Mouse (Mus musculus): Measurements from ENCODE around the gene Rftn1.

Rftn1 gene

DNA sequence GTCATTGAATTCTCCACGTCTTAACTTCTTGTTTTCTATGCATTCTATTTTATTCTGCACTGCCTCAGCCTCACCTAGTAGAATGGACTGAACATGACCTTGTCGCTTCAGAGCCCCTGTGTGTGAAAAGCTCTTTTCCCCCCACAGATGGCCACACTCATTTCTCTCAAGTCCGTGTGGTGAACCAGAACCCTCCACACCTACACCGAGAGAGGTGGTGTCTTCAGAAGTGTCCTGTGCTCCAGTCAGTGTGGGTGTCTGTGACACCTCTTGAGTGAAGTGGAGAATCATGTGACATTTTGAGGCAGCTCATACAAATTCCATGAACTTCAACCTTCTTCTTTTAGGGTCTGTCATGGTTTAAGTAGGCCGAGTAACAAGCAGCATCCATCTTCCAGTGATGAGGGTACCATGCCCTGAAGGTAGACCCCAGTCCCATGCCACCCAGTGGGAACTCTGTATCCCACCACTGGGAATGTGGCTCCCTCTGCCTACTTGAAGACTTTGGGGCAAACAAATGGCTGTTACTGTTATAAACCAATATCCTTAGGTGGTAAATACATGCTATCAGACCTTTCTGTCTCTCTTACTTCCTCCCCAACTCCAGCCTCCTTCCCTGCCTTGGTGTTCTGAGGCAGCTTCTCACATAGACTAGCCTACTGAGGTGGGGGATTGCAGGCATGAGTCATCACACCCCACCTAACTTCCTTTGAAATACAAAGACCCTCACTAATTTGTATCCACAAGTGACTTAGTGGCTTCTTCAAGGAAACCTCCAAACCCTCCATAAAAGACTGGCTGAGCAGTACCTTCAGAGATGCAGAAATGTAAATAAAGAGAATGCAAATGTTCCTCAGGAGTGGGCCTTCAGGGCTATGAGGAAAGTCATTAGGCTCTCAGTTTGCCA is 122.4 kb downstream of the Rftn1 start:
- intact Hi-C loops (cut with DNase I) = no loop called here

DNA sequence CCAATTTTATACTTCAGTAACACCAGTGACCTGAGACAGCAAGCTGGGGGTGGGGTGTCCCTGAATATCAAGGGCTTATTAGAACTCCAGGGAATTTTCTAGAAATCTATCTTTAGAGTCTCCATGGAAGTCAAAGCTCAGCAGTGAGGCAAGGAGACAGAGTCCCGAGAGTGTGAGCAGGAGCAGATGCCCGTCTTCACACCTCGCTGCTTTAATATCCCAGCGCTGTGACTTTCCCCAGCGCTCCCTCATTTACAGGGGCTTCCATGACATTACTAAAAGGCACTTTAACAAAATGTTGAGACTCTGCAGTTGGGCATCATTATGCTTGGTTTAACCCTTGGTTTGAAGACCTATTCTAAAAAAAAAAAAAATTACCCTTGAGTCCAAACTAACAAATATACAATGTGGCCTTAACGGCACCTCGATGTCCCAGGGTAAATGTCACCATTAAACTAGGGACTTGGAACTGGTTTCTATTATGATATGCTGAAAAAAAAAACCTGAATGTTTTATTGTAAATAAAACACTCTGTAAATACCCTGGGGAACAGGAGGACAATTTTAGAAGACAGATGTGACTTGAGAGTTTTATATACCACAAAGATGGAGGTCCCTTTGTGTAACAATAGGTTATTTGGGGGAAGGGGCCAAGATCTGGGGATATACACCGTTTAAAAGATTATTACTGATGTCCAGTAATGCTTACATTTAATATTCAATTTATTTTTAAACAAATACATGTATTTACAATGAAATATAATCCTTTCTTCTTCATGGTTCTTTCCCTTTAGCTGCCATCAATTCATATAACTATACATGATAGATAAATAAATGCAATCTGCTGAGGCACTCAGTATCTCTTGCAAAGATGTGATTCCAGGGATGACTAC is 123.4 kb downstream of the Rftn1 start:
- intact Hi-C loops (cut with DNase I) = no loop called here

DNA sequence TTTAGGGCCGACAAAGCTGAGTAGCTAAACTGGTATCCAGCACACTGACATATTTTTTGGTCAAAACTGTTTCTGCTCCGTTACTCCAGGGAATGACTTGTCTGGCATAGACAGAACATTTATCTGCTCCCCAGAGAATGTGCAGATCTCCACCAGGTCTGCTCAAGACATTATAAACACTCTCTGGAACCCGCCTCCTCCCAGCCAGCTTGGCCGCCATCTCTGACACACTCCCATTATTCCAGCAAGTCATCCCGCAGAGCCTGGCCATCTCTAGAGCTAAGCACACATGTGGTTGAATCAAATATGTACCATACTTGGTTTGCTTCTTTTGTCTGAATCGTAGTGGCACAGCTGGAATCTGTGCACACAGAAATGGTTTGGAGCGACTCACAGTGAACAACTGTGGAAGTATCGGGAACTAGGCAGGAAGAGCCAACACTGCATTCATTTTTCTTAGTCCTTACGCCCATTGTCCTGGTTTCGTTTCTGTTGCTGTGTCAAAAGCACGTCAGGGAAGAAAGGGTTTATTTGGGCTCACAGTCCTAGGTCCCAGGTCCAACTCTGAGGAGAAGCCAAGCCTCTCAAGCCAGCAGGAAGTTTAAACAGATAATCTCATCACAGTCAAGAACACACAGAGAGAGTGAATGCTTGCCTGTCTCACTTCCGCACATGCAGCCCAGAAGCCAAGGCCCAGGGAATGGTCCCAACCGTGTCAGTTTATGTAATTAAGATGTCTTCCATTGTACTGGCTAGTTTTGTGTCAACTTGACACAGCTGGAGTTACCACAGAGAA is 126.4 kb downstream of the Rftn1 start:
- intact Hi-C loops (cut with DNase I) = no loop called here

DNA sequence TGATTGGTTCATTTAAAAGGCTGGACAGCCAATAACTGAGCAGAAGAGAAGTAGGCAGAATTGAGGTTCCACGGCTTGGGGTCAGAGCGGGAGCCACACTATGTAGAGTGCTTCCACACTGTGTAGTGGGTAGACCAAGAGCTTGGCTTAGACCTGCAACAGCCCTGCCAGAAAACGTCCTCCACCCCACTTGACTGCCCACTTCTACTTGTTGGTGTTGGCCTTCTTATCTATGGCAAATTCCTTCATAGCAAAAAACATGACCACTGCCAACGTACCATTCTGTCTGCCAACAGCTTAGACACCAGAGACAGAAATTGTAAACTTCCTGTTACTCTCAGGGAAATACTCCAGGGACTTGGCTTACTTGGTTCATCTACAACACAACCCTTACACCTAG is 127.8 kb downstream of the Rftn1 start:
- intact Hi-C loops (cut with DNase I) = no loop called here

DNA sequence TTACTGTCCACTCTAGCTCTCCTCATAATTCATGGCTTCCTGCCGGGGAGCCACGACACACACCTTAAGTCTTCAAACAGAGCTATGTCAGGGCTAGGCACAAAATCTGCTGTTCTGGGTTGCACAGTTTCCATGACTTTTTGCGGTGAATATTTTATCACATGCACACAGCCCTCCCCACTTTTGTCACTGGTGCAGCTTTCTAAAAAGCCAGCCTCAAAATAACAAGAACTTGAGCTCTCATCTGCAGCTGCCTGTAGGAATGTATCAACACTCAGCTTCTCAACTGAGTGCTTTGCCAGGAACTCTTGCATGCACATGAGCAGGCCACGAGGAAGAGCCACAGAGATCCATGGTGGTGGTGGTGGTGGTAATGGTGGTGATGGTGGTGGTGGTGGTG is 129.0 kb downstream of the Rftn1 start:
- intact Hi-C loops (cut with DNase I) = no loop called here

DNA sequence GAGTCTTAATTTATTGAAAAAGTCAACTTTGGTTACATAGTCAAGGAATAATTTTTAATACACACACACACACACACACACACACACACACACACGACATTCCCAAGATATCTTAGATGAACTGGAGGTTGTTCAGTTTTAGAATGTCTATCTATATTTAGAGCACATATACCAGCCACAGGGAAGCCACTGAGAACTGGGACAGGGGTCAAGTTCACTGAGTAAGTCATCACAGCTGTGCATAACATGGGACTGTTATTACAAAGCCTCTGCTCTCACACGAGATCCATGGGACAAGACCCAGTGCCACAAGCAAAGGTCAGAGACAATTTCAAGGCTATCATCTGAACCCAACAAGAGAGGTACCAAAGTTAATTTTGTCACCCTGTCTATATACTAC is 130.3 kb downstream of the Rftn1 start:
- intact Hi-C loops (cut with DNase I) = no loop called here

DNA sequence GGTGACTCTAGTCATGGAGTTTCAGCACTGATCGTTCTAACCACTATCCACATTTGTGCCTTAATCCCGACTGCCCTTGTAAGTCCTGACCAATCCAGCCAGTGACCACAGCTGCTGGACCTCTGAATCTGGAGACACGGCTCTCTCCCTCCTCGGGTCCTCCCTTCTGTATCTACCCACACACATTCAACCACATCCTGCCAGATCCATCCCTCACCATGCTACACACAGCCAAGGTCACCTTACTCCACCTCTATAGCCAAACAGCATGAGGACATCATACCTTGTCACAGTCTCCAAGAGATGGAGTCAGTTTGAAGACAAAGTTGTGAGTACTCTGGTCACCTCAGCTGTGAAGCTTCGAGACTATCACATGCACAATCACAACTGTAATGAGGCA is 131.1 kb downstream of the Rftn1 start:
- intact Hi-C loops (cut with DNase I) = no loop called here

DNA sequence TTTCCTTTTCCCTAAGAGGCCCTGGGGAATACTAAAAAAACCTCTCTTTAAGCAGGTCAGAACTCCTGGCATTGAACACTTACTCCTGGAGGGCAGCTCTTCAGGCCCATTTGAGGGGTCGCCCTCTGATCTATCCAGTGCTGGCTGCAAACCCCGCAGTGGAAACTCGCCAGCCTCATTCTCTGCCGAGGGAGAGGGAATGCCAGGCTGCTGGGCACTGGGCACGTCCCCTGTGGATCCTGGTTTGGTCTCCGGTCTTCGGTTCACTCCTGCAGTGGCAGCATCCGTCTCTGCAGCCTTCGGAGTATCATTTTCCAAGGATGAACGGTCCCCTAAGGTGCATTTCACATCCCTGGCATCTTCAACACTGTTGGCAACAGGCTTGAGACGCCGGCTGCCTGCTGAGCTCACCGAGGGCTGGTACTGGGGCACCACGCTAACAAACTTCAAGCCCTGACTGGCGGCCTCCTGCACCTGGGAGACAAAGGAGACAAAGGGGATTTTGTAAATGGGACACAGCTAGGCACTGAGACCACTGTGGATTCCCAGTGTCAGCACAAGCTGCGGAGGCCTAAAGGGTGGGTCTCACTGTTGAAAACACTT is 135.2 kb downstream of the Rftn1 start:
- intact Hi-C loops (cut with DNase I) = no loop called here

DNA sequence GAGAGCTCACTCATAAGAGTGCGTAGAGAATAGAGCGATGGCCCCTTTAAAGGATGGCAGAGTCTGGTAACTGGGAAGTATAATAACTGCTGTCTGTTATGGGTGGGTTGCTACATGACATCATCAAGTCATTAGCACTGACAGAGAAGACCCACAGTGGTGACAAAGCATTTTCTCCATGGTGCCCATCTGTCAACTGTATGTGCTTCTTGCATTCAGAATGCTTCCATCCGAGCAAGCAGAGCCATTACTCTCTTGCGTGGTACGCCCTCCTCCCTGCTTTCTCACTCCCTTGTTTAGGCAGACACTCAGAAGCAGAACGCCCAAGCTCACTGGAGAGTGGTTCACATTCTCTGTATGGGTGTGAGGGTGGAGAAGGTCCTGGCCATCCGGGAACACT is 135.9 kb downstream of the Rftn1 start:
- intact Hi-C loops (cut with DNase I) = no loop called here

DNA sequence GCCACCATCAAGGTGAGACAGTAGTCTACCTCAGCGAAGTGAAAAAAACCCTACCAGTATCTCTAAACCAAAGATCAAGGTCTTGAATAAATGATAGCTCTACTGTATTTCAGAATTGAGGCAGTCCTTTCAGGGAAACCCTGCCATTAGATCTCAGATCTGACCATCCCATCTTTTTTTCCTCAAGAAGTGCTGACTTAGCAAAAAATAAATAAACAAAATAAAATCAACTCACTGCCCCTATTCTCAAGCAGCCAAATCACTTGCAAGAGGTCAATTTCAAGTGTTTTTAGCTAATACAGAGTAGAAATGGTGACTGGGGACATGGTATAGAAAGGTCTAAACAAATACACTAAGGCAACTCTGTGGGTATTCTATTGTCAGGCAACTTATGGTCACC is 136.5 kb downstream of the Rftn1 start:
- intact Hi-C loops (cut with DNase I) = no loop called here

DNA sequence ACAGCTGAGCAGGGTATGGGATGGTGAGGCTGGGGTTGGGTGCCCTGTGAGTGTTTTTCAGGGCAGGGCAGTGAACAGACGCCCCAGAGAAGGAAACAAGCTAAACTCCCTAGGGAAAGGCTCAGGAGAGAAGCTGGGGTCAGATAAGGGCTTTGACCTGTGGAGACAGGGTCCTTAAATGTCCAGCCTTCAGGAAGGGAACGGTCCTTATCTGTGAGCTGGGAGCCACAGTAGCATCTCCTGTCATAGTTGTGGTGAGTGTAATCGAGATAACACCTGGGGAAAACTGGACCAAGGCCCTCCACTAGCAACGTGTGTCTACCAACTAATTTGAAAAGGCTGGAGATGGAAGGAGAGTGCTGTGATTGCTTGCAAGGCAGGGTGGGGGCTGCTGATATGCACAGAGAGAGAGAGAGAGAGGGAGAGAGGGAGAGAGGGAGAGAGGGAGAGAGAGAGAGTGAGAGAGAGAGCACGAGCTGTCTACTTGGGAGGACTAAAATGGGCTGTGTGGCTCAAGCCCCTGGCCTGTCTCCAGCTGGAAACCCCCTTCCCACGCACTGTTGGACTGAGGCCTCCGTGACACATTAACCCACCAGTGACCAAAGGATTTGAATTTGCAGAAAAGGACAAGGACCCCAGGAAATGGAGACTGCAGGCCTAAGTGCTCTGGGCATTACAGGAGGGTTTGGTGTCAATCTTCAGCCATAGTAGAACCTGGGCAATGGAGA is 137.6 kb downstream of the Rftn1 start:
- intact Hi-C loops (cut with DNase I) = no loop called here

DNA sequence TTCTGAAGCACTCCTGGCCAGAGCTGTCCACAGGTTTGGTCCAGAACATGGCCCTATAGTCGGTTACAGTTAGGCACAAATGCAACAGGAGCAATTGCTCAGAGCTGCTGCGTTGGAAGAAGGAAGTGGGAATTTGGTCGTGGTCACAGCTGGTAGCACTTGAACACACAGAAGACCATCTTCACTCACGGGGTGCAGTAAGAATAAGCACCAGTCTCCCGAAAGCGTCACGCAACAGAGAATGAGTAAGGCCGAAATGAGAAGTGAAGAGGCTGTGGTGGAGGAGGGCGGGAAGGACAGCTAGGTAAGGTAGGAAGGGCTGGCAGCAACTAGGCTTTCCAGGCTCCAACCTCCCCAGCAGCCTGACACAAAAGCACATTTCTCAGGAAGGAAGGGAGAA is 140.0 kb downstream of the Rftn1 start:
- intact Hi-C loops (cut with DNase I) = no loop called here

DNA sequence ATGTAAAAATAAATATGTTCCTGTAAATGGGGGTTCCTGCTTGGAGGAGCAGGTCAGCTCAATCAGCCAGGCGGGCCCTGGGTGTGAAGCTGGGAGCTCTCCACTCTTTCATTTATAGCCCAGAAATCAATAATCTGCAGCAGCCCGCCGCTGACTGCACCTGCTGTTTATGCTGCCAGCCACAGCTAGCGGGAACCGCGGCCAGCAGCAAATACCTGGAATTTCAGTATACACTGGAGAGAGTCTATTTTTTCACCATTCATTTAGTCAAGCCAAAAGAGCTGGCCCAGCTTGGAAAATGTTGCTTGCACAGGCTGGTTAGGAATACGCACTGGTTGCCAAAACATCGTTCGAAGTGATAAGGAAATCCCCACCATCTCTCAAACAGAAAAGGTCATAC is 142.3 kb downstream of the Rftn1 start:
- intact Hi-C loops (cut with DNase I) = no loop called here

DNA sequence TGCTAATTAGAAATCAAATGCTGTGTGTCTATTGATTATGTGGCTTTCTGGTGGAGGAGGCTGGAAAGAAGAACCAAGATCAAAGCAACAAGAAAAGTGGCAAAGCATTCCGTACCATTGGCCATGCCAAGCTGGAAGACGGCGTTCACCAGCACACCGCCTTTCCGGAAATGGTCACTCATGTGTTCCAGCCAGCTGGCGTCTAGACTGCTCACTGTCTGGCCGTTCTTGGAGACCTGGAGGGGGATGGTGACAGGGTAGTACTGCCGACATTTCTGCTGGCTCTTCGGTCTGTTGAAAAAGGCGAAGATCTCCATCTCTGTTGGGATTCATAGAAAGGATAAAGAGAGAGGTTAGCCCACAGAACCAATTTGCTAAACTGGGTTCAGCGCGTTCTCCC is 143.3 kb downstream of the Rftn1 start:
- intact Hi-C loops (cut with DNase I) = no loop called here

DNA sequence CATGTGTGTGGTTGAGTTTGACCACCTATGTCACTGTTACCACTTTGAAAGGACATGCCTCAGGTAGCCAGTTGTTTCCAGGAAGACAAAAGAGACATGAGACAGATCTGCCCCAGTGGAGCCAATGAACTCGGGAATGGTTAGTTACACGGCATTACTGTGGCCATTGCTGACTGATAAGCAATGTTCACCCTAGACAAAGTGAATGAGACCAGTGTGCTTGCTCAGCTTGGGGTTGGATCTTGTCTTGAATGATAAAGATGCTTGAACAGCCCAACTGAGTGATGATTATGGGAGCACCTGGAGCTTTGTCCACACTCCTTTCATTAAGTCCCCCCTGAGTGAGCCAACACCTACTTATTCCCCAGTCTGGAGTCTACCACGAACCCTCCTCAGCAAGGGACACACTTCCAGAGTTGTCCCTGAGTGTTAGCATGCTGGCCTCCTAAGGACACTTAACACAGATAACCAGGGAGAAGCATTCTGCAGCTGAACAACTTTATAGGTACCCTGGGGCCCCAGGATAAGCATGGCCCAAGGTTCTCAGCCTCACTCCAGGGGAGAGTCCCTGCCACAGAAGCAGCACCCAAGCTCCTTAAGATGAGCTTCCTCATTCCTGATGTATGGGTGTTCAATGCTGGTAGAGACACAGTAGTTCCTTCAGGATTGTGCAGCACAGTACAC is 149.6 kb downstream of the Rftn1 start:
- intact Hi-C loops (cut with DNase I) = no loop called here

DNA sequence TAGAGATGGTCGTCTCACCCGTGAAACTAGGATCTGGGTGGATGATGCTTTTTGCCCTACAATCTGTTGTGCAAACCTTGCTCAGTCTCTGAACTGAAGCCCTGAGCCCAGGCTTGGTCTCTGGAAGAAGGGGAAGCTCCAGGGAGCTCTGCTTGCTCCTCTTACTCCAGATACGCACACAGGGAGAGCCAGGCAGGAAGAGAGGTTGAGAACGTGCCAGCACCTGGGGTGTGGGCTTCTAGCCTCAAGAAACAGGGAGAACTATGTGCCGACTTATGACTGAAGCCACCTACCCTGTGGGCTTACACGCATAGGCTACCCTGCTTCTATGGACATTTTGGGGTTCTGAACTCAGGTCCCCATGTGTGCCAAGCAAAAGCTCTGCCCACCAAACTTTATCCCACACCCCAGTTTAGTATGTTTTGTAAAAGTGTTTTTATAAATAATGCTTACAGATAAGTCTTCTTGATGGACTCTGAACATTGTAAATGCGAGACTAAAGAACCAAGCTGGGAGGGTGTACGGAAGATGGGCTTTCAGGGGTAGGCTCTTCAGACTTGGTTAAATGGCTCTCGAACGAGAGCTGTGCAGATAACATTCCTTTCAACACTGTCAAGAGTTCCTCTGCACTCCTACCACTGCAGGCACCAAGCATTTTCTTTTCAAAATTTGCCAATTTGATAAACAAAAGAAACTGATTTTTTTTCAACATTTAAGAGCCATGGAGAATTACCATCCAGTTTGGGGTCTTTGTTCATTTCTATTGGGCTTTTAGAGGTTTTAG is 152.4 kb downstream of the Rftn1 start:
- intact Hi-C loops (cut with DNase I) = no loop called here

DNA sequence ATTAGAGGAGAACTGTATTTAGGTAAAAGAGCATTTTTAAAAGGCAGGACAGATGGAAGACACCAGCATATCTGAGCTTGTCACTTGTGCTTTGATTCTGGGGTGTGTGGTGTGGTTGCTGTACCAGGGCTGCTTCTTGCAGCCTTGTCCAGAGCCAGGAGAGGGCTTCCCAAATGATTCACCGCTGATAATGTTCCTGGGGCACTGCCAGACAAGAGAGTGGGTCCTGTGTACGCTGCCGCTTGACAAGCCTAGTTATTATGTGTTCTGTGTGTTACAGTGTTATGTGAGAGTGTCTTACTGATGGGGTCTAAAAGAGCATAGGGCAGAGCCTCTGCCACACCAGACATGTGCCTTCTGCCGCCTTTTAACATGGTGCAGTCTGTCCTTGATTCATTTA is 153.1 kb downstream of the Rftn1 start:
- intact Hi-C loops (cut with DNase I) = no loop called here

DNA sequence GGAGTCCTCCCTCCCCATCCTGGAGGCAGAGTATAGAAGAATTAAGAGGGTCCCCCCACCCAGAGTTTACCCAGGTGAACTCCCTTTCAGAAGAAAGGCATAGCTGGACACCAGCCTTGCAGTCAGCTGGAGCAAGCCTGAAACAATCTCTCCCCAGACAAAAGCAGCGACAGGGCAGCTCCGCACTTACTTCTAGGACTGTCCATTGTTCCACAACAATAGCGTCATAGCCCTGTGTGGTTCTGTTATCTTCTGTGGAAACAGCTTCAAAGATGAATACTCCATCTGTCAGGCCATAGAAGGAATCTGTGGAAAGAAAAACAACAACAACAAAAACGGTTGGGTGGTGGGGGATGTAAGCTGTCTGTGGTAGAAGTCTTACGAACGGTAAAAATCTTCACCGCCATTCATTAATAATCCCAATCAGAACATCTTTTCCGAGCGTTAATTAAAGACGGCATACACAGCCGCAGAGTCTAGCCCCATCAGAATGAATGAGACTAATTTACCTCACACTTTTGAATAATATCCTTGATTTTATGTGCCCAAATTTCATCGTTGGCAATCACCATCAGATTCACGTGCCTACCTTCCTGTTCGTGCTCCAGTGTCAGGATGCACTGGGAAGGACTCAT is 153.6 kb downstream of the Rftn1 start:
- intact Hi-C loops (cut with DNase I) = no loop called here

DNA sequence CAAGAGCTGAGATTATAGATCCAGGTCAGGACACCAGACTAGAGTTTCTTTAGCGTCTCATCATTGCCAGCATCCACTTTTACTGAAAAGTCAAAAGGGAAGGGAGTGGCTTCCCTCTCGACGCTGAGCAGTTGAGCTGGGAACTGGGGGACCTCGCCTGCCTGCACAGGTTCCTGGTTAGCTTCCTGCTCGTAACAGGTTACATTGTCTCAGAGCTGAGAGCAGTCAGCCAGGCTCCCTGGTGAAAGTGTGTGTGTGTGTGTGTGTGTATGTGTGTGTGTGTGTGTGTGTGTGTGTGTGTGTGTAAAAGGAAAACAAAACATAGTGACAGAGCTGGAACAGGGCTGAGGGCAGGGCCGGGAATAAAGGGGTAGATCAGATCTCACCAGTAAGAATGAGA is 156.8 kb downstream of the Rftn1 start:
- intact Hi-C loops (cut with DNase I) = no loop called here

All from adrenal gland (tissue).